Comparison of ENCODE assay signal across 12 mouse cellular contexts in genomic region chr10:22843440-22844361, GRCm38 (mm10). TPM values are rescaled to one million over a fixed set of nuclear protein-coding genes. Genes with fewer than 3 reads are reported as not detected.
A peak's percentile ranks its signal among the peaks of the same experiment; 100 is the strongest.
DNase-seq lines count a peak whose midpoint lies in the region; ATAC-seq and TF ChIP-seq lines count a peak whose summit lies in the region.
"Had no signal": no experiment of that assay in that cellular context is flagged by ENCODE, and none has a peak within 500 bp of the region (broad histone marks: within the 10 kb centered on the region; RNA-seq: fewer than 3 reads in every experiment).

No protein-coding gene starts in this region.

- no peaks in the 10 kb centered on the region for H3K36me3 ChIP-seq in heart, embryonic 13.5 days
- H3K36me3 ChIP-seq in E14TG2a.4 (ENCODE audit: insufficient read depth, low read length) = no peaks in the 10 kb centered on the region
- no peaks in the 10 kb centered on the region for H3K36me3 ChIP-seq in embryonic facial prominence, embryonic 15.5 days
- H3K36me3 ChIP-seq in midbrain, embryonic 12.5 days = no peaks in the 10 kb centered on the region

- peaks cover 21% of the 10 kb centered on the region for H3K4me1 ChIP-seq in heart, embryonic 13.5 days
- H3K4me1 ChIP-seq in E14TG2a.4 (replicated peaks; ENCODE audit: low read depth, low read length) = peaks cover 14% of the 10 kb centered on the region
- 0 out of 2 replicates have a peak, but pooled peaks cover 5% of the 10 kb centered on the region for H3K4me1 ChIP-seq in embryonic facial prominence, embryonic 15.5 days
- peaks cover 12% of the 10 kb centered on the region; the same call in 1 of the 2 replicates for H3K4me1 ChIP-seq in midbrain, embryonic 12.5 days

- no peak for TF ChIP-seq CTCF in E14TG2a.4 (conservative IDR thresholded peaks at IDR 0.05; ENCODE audit: low read length)

- intact Hi-C loops in heart, postnatal 14 days (cut with DNase I) = no loop called here

- no peak for DNase-seq in heart, postnatal 14 days
- no peak for DNase-seq in layer of hippocampus, postnatal 36 days
- no peak for DNase-seq in right cerebral cortex, postnatal 10 days (ENCODE audit: low spot score in 2 of 2)
- DNase-seq in thymus, postnatal 10 days (ENCODE audit: low spot score in 2 of 2) = no peak
- DNase-seq: gastrocnemius, postnatal 25 days had no signal

- no peak overlapping the region for H3K27ac ChIP-seq in heart, embryonic 13.5 days (replicated peaks)
- H3K27ac ChIP-seq in embryonic facial prominence, embryonic 15.5 days (replicated peaks) = no peak overlapping the region
- no peak overlapping the region for H3K27ac ChIP-seq in midbrain, embryonic 12.5 days (replicated peaks)

- ATAC-seq in heart, embryonic 13.5 days (ENCODE audit: extremely low read depth, insufficient number of reproducible peaks, low FRiP score, low TSS enrichment) = no peak; the same call in 1 of the 2 replicates
- ATAC-seq in embryonic facial prominence, embryonic 15.5 days (ENCODE audit: insufficient number of reproducible peaks, low FRiP score, low TSS enrichment, low read depth) = no peak
- ATAC-seq in midbrain, embryonic 12.5 days (ENCODE audit: low FRiP score, low read depth) = 0 out of 2 replicates have a peak, but pooled peaks have one; percentile 32

- peak overlapping the region; percentile 70 for H3K4me2 ChIP-seq in heart, embryonic 13.5 days
- H3K4me2 ChIP-seq in embryonic facial prominence, embryonic 15.5 days (replicated peaks) = no peak overlapping the region
- peak overlapping the region; percentile 29; the same call in 1 of the 2 replicates for H3K4me2 ChIP-seq in midbrain, embryonic 12.5 days (replicated peaks)

- peak overlapping the region; percentile 66 for H3K9ac ChIP-seq in heart, embryonic 13.5 days
- no peak overlapping the region for H3K9ac ChIP-seq in embryonic facial prominence, embryonic 15.5 days
- no peak overlapping the region for H3K9ac ChIP-seq in midbrain, embryonic 12.5 days (replicated peaks)

- H3K9me3 ChIP-seq in heart, embryonic 13.5 days = no peaks in the 10 kb centered on the region
- H3K9me3 ChIP-seq in E14TG2a.4 (ENCODE audit: low read length) = no peaks in the 10 kb centered on the region
- no peaks in the 10 kb centered on the region for H3K9me3 ChIP-seq in embryonic facial prominence, embryonic 15.5 days (replicated peaks)
- no peaks in the 10 kb centered on the region for H3K9me3 ChIP-seq in midbrain, embryonic 12.5 days

- peaks cover 29% of the 10 kb centered on the region for H3K27me3 ChIP-seq in heart, embryonic 13.5 days (replicated peaks)
- peaks cover 39% of the 10 kb centered on the region for H3K27me3 ChIP-seq in E14TG2a.4 (ENCODE audit: insufficient read depth, low read length)
- peaks cover 54% of the 10 kb centered on the region for H3K27me3 ChIP-seq in embryonic facial prominence, embryonic 15.5 days
- H3K27me3 ChIP-seq in midbrain, embryonic 12.5 days = peaks cover 61% of the 10 kb centered on the region

- WGBS in heart, embryonic 13.5 days = 2% methylated on average over 26 of the region's 26 CpGs
- 1% methylated on average over 26 of the region's 26 CpGs for WGBS in embryonic facial prominence, embryonic 15.5 days
- WGBS in midbrain, embryonic 12.5 days = under 1% methylated on average over 26 of the region's 26 CpGs

- peak overlapping the region; percentile 45 for H3K4me3 ChIP-seq in heart, embryonic 13.5 days
- peak overlapping the region; percentile 53 for H3K4me3 ChIP-seq in E14TG2a.4 (replicated peaks; ENCODE audit: low read length)
- 0 out of 2 replicates have a peak overlapping the region, but pooled peaks have one; percentile 3 for H3K4me3 ChIP-seq in embryonic facial prominence, embryonic 15.5 days (replicated peaks)
- H3K4me3 ChIP-seq in midbrain, embryonic 12.5 days = 0 out of 2 replicates have a peak overlapping the region, but pooled peaks have one; percentile 2
- H3K4me3 ChIP-seq: megakaryocyte, embryonic 14.5 days had no signal

RNA-seq across cellular contexts. Expression of gene Tcf21, which starts 23.7 kb away (rescaled TPM):
- polyA plus RNA-seq in heart, embryonic 13.5 days (2015; fragmentation: Nextera tagmentation; extraction: Ambion mirVana) = 61.7 and 63.3 TPM in 2 replicates
- 10 to 100 TPM; 21.0 to 21.5 TPM for total RNA-seq in heart, postnatal 14 days (2021)
- 3.0 and 3.3 TPM in 2 replicates for polyA plus RNA-seq in embryonic facial prominence, embryonic 15.5 days (2015; fragmentation: Nextera tagmentation; extraction: Ambion mirVana)
- 0.30 TPM in 1 of 2 replicates, not detected in the other for polyA plus RNA-seq in midbrain, embryonic 12.5 days (2016; fragmentation: Nextera tagmentation; extraction: Ambion mirVana)
- total RNA-seq in layer of hippocampus, postnatal 36 days (2021) = not detected
- total RNA-seq: common myeloid progenitor, adult 5-6 weeks; gastrocnemius, postnatal 25 days had no signal
- polyA plus RNA-seq: C2C12 had no signal

Comparison
In these comparisons a context has a peak if more than half of its experiments do, and no peak if none do; other contexts are left out.
1. H3K4me3 ChIP-seq: peak in every context shown above with its lines; median percentile 53 in E14TG2a.4; 45 in heart, embryonic 13.5 days; 3 in embryonic facial prominence, embryonic 15.5 days; 2 in midbrain, embryonic 12.5 days.
2. RNA of gene Tcf21, which starts 23.7 kb away (polyA plus RNA-seq): 61.7 to 63.3 TPM in heart, embryonic 13.5 days; 3.0 to 3.3 TPM in embryonic facial prominence, embryonic 15.5 days and 0.30 TPM in midbrain, embryonic 12.5 days; every median in the first group is over 10 times any median in the second.